In genomic region chr7:71129981-71130380, GRCm38 (mm10) we compare ENCODE assay signal across 17 mouse cellular contexts.
"Had no signal": no experiment of that assay in that cellular context is flagged by ENCODE, and none has a peak within 500 bp of the region (broad histone marks: within the 10 kb centered on the region; RNA-seq: fewer than 3 reads in every experiment).

No protein-coding gene starts in this region.

- ATAC-seq: lung, postnatal 0 days; midbrain, embryonic 13.5 days; midbrain, embryonic 15.5 days had no signal

- DNase-seq: lung, adult 2 months; lung, postnatal 14 days; lung, postnatal 36 days; right cerebral cortex, postnatal 14 days; thymus, adult 2 months; thymus, postnatal 25 days; thymus, postnatal 4 days had no signal

- H3K4me3 ChIP-seq: lung, embryonic 15.5 days; megakaryocyte, embryonic 14.5 days; midbrain, embryonic 13.5 days; midbrain, embryonic 15.5 days; neural tube, embryonic 12.5 days; stomach, embryonic 15.5 days had no signal

- H3K36me3 ChIP-seq: lung, embryonic 15.5 days; midbrain, embryonic 13.5 days; midbrain, embryonic 15.5 days; neural tube, embryonic 12.5 days; stomach, embryonic 15.5 days had no signal

- H3K27me3 ChIP-seq: lung, embryonic 15.5 days; megakaryocyte, embryonic 14.5 days; midbrain, embryonic 13.5 days; midbrain, embryonic 15.5 days; neural tube, embryonic 12.5 days; stomach, embryonic 15.5 days had no signal

- H3K9ac ChIP-seq: lung, embryonic 15.5 days; midbrain, embryonic 13.5 days; midbrain, embryonic 15.5 days; neural tube, embryonic 12.5 days; stomach, embryonic 15.5 days had no signal

- H3K27ac ChIP-seq: lung, embryonic 15.5 days; macrophage; midbrain, embryonic 13.5 days; midbrain, embryonic 15.5 days; neural tube, embryonic 12.5 days; stomach, embryonic 15.5 days; stomach, postnatal 0 days had no signal

- H3K4me1 ChIP-seq: lung, embryonic 15.5 days; megakaryocyte, embryonic 14.5 days; midbrain, embryonic 13.5 days; midbrain, embryonic 15.5 days; neural tube, embryonic 12.5 days; stomach, embryonic 15.5 days had no signal

- H3K4me2 ChIP-seq: lung, embryonic 15.5 days; midbrain, embryonic 11.5 days; midbrain, embryonic 13.5 days; midbrain, embryonic 15.5 days; neural tube, embryonic 12.5 days; stomach, embryonic 15.5 days had no signal

- H3K9me3 ChIP-seq: lung, embryonic 15.5 days; megakaryocyte, embryonic 14.5 days; midbrain, embryonic 13.5 days; midbrain, embryonic 15.5 days; neural tube, embryonic 12.5 days; stomach, embryonic 15.5 days had no signal
